Mouse (Mus musculus) megakaryocyte, embryonic 14.5 days (primary cell): ENCODE results near the gene Pdp2.
"Not testable (repeated sequence)": the region's sequence is repeated elsewhere in the genome, so short reads cannot be mapped to it uniquely, and the experiment has no call there.

Experiments used
- FLI1 ChIP-seq: IDR thresholded peaks from 2 replicates; pipeline ENCODE4 v1.6.1; 2012; ENCODE audit warnings: low read length, inconsistent platforms, mixed read lengths
- GATA1 ChIP-seq: IDR thresholded peaks from 3 replicates; pipeline ENCODE4 v1.6.1; 2012; ENCODE audit warnings: mixed read lengths, low read length, inconsistent platforms, borderline replicate concordance

- not testable (repeated sequence) for TF ChIP-seq GATA1, FLI1
Observed at GRCm38 (mm10) chr8:104577606-104578005, 13.6 kb upstream of the Pdp2 start.
